Mouse (Mus musculus) frontal cortex, postnatal 14 days (tissue): Measurements from ENCODE around the gene Mettl3.
"Not testable (repeated sequence)": the region's sequence is repeated elsewhere in the genome, so short reads cannot be mapped to it uniquely, and the experiment has no call there.

Experiments
- DNase-seq, 2 experiments: peaks; one replicate each; pipeline ENCODE4 v3.0.0; 2022; ENCODE audit warnings: low spot score in 2 of 2

Mettl3 gene

GRCm38 (mm10) chr14:52304644-52305271, at the start of gene Mettl3:
Gene Mettl3 (minus strand): TSS chr14:52305128.
- DNase-seq, result peak; percentile 81 to 89

GRCm38 (mm10) chr14:52339512-52339852, 34.6 kb upstream of the Mettl3 start:
- no peak for DNase-seq

- DNase-seq, result peak in 1 of 2 experiments; percentile 50
Measured at GRCm38 (mm10) chr14:52338751-52339511, 34.0 kb upstream of the Mettl3 start.

- DNase-seq, result no peak
Measured at GRCm38 (mm10) chr14:52332171-52332570, 27.2 kb upstream of the Mettl3 start.

- no peak for DNase-seq
Measured at GRCm38 (mm10) chr14:52331069-52331750, 26.3 kb upstream of the Mettl3 start.

- DNase-seq, result no peak
Measured at GRCm38 (mm10) chr14:52327910-52328812, 23.2 kb upstream of the Mettl3 start, which contains the start of gene Sall2. Gene Sall2 (minus strand): TSS chr14:52328762.

GRCm38 (mm10) chr14:52327375-52327901, 22.5 kb upstream of the Mettl3 start:
- no peak for DNase-seq

GRCm38 (mm10) chr14:52325890-52326289, 21.0 kb upstream of the Mettl3 start:
- DNase-seq, result no peak

GRCm38 (mm10) chr14:52319361-52319760, 14.4 kb upstream of the Mettl3 start:
- no peak for DNase-seq

GRCm38 (mm10) chr14:52316441-52317225, 11.7 kb upstream of the Mettl3 start:
- DNase-seq, result no peak

- peak; percentile 51 to 58 for DNase-seq
Measured at GRCm38 (mm10) chr14:52315792-52316440, 11.0 kb upstream of the Mettl3 start.

GRCm38 (mm10) chr14:52315283-52315780, 10.4 kb upstream of the Mettl3 start:
- no peak for DNase-seq

GRCm38 (mm10) chr14:52314808-52315150, 9.9 kb upstream of the Mettl3 start:
- DNase-seq, result no peak

- DNase-seq, result no peak
Measured at GRCm38 (mm10) chr14:52313931-52314807, 9.2 kb upstream of the Mettl3 start.

- no peak for DNase-seq
Measured at GRCm38 (mm10) chr14:52310906-52311305, 6.0 kb upstream of the Mettl3 start.

GRCm38 (mm10) chr14:52310343-52310742, 5.4 kb upstream of the Mettl3 start:
- DNase-seq, result not testable (repeated sequence)

GRCm38 (mm10) chr14:52306100-52306499, 1.2 kb upstream of the Mettl3 start:
- DNase-seq, result no peak

- not testable (repeated sequence) for DNase-seq
Measured at GRCm38 (mm10) chr14:52303517-52303916, 1.4 kb downstream of the Mettl3 start.
